Mouse (Mus musculus) cerebellum, adult 9-10 months (tissue): ENCODE measurements around the gene Ccni.

ENCODE experiments used
- DNase-seq: peaks from one replicate; pipeline ENCODE4 v3.0.0; 2022

Ccni gene

GRCm38 (mm10) chr5:93206109-93207005 lies at the start of gene Ccni, which contains the start of gene 2010109A12Rik:
Gene Ccni (minus strand): TSS chr5:93206495.
Gene 2010109A12Rik (plus strand): TSS chr5:93206518.
- DNase-seq = peak; percentile 97

DNA sequence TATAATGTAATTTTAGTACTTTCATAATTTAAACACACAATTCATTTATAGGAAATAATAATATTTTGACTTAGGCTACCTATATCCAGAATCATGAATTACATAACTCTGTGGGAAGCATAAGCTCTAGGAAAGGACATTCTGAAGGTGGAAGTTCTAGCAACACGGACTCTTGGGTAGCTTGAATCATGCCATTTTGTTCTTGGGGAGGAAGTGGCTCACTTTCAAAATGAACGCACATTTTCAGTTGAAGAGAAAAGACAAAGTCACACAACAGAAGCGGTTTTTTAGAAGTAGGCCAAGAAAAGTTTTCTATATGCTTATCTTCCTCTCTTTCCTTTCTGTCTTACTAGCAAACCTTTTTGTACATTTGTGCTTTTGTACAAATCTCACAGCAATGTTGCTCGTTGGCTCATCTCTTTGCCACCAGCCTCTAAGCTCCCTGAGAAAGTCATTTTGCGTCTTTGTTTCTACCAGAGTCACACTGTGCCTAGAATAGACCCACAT lies 49.5 kb upstream of the Ccni start:
- no peak for DNase-seq

DNA sequence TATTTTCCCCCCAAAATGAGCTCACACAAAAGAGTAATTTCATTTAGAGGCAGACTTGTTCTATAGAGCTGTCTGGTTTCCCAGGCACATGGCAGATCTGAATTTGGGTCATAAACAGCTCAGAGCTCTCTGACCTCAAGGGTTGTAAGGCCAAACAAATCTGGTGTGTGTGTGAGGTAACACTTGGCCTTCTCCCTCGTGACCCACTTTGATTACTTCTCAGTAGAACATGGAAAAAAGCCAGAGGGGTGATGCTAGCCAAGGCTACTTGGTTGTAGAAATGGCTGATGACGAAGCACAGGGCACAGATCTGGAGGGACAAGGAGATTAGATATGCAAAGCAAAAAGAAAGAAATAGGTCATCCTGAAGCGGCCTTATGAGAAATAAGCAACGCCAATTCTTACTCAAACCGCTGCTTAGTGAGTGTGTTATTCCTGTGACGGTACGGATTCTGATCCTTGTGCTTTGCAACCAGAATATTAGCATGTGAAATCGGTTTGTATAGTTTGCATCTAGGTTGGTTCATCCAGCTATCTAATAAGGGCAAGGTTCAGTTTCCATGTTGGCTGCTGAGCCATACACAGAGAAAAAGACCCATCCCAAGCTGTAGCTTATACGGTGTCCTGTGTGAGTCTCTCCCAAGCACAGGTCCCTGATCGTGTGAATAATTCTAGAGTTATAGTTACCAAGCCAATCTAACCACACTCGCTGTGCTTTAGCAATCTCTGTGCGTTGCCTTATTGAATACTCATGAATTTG lies 44.9 kb upstream of the Ccni start:
- peak; percentile 89 for DNase-seq

DNA sequence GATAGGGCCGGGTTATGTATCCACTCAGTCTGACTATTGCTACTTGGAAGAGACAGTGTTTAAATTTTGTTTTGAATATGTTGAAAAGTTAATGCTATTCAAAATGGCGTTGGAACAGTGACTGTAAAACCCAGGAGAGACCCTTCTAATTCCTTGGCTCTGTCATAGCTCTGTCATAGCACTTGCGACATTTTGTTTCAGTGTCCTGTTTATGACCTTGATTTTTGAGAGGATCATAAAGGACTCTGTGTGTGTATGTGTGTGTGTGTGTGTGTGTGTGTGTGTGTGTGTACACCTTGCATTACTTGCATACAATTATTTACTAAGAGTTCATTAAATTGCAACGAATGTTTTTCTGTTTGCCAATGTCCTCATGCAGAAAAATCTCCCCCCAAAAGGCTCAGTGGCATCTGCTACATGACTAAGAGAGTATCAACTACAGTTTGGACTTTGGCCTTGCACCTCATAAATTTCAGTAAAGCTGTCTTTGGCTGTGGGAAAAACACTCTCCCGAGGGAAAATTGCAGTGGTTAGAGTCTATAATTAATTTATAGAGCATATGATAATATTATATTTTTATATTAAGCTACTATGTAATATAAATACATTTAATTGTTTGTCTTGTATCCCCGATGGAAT lies 43.8 kb upstream of the Ccni start:
- DNase-seq = no peak

- no peak for DNase-seq
Measured at GRCm38 (mm10) chr5:93245280-93245679, 39.0 kb upstream of the Ccni start.

DNA sequence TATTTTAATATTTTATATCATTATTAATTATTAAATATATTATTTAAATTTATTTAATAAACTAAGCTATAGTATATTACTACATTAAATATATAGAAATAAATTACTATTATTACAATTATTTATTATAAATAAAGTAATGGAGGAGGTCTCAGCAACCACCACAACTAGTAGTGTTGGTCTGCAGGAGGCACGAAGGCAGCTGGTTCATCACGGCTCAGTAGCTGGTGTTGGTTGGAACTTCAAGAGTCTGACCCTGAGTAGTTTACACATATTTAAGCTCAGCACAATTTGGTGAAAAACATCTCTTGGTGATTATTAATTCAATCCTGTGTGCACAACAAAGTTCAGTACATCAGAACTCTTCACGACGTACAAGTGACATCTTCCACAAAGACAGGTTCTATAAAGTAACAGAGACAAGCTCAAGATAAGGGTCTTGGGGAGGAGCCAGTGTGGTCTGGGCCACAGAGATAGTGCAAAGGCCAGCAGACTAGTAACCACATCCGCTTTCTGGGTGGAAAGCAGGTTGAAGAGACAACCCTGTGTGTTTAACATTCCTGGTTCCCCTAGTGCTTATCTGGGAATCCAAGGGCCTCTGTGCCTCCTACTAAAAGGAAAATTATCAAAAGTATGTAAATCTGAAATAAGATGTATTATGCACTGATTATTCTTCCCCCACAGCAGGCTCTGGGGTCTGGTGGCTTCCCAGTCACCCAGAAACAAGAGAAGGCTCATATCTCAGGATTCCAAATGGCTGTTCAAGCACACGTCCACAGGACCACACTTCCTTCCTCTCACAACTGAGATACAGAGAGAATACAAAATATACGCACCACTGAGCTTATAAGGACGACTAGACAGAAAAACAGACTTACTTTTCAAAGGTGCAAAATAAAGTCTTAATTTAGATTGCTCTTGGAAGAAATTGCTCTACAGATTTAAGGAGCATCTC lies 33.6 kb upstream of the Ccni start:
- no peak for DNase-seq

DNA sequence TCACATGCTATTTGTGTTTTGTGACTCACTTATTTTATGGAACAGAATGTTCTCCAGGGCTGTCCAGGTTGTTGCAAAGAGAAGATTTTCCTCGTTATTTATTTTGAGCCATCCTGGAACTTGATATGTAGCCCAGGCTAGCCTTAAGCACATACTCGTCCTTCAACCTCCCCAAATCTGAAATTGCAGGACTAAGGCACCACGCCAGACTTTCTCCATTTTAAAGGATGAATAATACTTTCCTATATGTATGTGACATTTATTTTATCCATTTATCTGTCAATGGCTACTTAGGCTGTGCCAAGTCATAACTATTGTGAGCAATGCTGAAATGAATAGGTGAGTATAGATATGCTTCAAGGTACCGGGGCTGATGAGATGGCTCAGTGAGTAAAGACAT lies 30.2 kb upstream of the Ccni start:
- peak; percentile 78 for DNase-seq

- peak; percentile 99 for DNase-seq
Measured at GRCm38 (mm10) chr5:93235888-93236287, 29.6 kb upstream of the Ccni start.

GRCm38 (mm10) chr5:93234605-93235004 lies 28.3 kb upstream of the Ccni start:
- DNase-seq = no peak

GRCm38 (mm10) chr5:93234130-93234529 lies 27.8 kb upstream of the Ccni start:
- peak; percentile 70 for DNase-seq

DNA sequence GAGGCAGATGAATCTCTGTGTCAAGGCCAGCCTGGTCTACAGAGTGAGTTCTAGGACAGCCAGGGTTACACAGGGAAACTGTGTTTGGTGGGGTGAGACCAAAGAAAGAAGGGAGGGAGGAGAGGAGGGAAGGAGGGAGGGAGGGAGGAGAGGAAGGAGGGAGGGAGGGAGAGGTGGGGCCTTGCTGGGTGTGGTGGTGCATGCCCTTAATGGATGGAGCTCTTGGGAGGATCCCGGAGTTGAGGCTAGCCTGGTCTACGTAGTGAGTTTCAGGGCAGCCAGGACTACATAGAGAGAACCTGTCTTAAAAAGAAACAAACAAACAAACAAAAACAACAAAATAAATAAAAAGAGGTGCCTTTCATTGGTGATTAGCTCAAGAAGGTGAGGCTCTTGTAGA lies 26.5 kb upstream of the Ccni start:
- no peak for DNase-seq

- peak; percentile 69 for DNase-seq
Measured at GRCm38 (mm10) chr5:93231721-93232120, 25.4 kb upstream of the Ccni start.

GRCm38 (mm10) chr5:93229527-93229926 lies 23.2 kb upstream of the Ccni start:
- no peak for DNase-seq

GRCm38 (mm10) chr5:93227157-93227556 lies 20.9 kb upstream of the Ccni start:
- DNase-seq = no peak

- no peak for DNase-seq
Measured at GRCm38 (mm10) chr5:93224549-93224948, 18.3 kb upstream of the Ccni start.

GRCm38 (mm10) chr5:93221661-93222060 lies 15.4 kb upstream of the Ccni start:
- peak; percentile 78 for DNase-seq

GRCm38 (mm10) chr5:93218375-93218774 lies 12.1 kb upstream of the Ccni start:
- DNase-seq = no peak

DNA sequence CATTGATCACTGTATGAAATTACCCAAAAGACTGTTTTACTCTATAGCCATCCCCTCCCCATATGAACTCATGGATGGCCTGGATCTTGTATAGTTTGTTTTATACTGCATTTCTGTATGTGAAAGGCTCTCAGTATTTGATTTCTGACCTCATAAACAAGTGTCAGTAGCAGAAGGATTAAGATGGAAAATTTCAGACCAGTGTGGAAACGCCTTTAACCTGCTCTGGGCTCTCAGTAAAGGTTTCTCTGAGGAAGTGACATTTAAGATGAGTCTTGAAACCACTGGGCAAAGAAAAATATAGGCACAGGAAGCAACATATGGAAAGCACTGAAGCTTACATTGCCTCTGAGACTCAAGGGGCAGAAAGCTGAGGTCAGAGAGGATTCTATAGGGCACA lies 1.3 kb upstream of the Ccni start:
- DNase-seq = peak; percentile 48

DNA sequence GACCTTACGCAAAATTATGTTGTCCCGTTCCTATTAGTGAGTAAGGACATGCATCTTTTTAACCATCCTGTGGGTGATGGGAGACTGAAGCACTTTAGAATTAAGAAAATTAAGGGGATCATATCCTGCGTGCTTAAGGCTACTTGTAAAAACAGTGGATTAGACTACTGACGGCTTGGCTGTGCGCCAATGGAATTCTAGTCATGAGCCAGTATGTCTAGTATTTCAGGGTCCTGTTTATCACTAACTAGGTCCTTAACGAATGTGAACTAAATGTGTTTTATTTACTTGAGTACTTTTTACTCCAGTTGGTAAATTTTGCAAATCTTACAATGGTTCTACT lies 682 bp upstream of the Ccni start:
- peak; percentile 86 for DNase-seq

GRCm38 (mm10) chr5:93205371-93206108 lies 755 bp downstream of the Ccni start:
- peak; percentile 78 for DNase-seq

GRCm38 (mm10) chr5:93201181-93201580 lies 5.1 kb downstream of the Ccni start:
- no peak for DNase-seq
